Mouse (Mus musculus) C2C12 (cell line): ENCODE measurements around the gene Zfp423. TPM values are rescaled to one million over a fixed set of nuclear protein-coding genes. Genes with fewer than 3 reads are reported as not detected.

ENCODE experiments used
- H3K27me3 ChIP-seq: one replicate; pipeline ENCODE4 v1.6.1; 2011; ENCODE audit not compliant: control insufficient read depth, insufficient read depth, insufficient read length
- H3K36me3 ChIP-seq: one replicate; pipeline ENCODE4 v1.6.1; 2011; ENCODE audit not compliant: control insufficient read depth, insufficient read depth
- H3K4me3 ChIP-seq: one replicate; pipeline ENCODE4 v1.5.1; 2011; ENCODE audit warnings: mild to moderate bottlenecking, control low read depth; ENCODE audit not compliant: poor library complexity, insufficient read depth, severe bottlenecking
- H3K79me2 ChIP-seq: one replicate; pipeline ENCODE4 v1.6.1; 2011; ENCODE audit not compliant: control insufficient read depth, insufficient read depth
- H3K79me3 ChIP-seq: one replicate; pipeline ENCODE4 v1.6.1; 2011; ENCODE audit warnings: low read depth, control low read depth
- H3ac ChIP-seq: one replicate; pipeline ENCODE3; 2011; ENCODE audit warnings: low read depth; ENCODE audit not compliant: control insufficient read depth, insufficient read length
- CEBPB ChIP-seq: IDR thresholded peaks from one replicate; pipeline ENCODE4 v1.6.1; 2011; ENCODE audit warnings: low read depth, mild to moderate bottlenecking, control low read depth, moderate library complexity
- CTCF ChIP-seq: IDR thresholded peaks from one replicate; pipeline ENCODE4 v1.5.1; 2011; ENCODE audit not compliant: control insufficient read depth, insufficient read depth, insufficient read length
- FOSL1 ChIP-seq: IDR thresholded peaks from one replicate; pipeline ENCODE4 v1.8.0; 2011; ENCODE audit warnings: mild to moderate bottlenecking, low read length; ENCODE audit not compliant: poor library complexity, insufficient read depth, severe bottlenecking
- MAX ChIP-seq: IDR thresholded peaks from one replicate; pipeline ENCODE4 v1.6.1; 2011; ENCODE audit warnings: mild to moderate bottlenecking, control low read depth
- MYOD1 ChIP-seq: IDR thresholded peaks from one replicate; pipeline ENCODE4 v1.6.1; 2011; ENCODE audit warnings: low read depth; ENCODE audit not compliant: control insufficient read depth, insufficient read length
- MYOG ChIP-seq: IDR thresholded peaks from one replicate; pipeline ENCODE4 v1.6.1; 2011; ENCODE audit not compliant: control insufficient read depth, insufficient read length; ENCODE audit errors: extremely low read depth
- USF1 ChIP-seq: IDR thresholded peaks from one replicate; pipeline ENCODE4 v1.6.1; 2011; ENCODE audit warnings: low read depth, mild to moderate bottlenecking, control low read depth, moderate library complexity
- polyA plus RNA-seq: library from polyadenylated mRNA; unstranded; fragments of >200 nt; fragmentation: generic; extraction: Trizol; gene quantifications from one replicate; pipeline ENCODE4 v1.2.1, GENCODE M21; 2012; ENCODE audit warnings: missing spikeins

The Zfp423 gene
- polyA plus RNA-seq, 1 experiment: 0.14 TPM

DNA sequence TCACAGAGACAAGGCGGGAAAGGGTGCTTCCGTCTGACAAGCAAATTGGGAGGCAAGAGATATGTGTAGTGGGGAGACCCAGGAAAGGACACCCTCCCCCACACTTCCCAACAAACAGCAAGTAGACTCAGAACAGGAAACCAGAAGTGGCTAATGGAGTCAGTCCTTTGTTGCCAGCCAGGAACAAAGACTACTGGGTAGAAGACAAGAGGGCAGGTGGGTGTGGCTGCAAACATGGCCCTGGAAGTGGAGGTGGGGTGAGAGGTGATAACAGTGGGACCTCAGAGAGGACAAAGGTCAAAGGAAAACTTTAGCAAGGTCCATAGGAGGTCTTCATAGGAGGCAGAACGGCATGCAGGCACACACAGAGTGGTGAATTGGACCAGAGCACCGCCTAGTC, 265.7 kb downstream of the Zfp423 start:
- no peak for TF ChIP-seq FOSL1
- no peak for TF ChIP-seq MYOD1
- TF ChIP-seq CTCF: no peak
- TF ChIP-seq USF1: no peak
- no peak for TF ChIP-seq MAX
- no peak for TF ChIP-seq CEBPB
- TF ChIP-seq MYOG: no peak
- Histone ChIP-seq H3K4me3 (no peak overlapping the region), H3K79me3 (no peaks in the 10 kb centered on the region)

GRCm38 (mm10) chr8:87690100-87691095, 269.0 kb downstream of the Zfp423 start:
- Histone ChIP-seq H3ac (no peak overlapping the region), H3K36me3 (no peaks in the 10 kb centered on the region), H3K4me3 (no peak overlapping the region), H3K79me2 (no peaks in the 10 kb centered on the region), H3K27me3 (peaks cover 21% of the 10 kb centered on the region), H3K79me3 (no peaks in the 10 kb centered on the region)
- no peak for TF ChIP-seq MAX
- no peak for TF ChIP-seq CEBPB
- TF ChIP-seq FOSL1: no peak
- no peak for TF ChIP-seq CTCF
- no peak for TF ChIP-seq USF1
- no peak for TF ChIP-seq MYOG
- no peak for TF ChIP-seq MYOD1

More for the DNA sequence above, 265.7 kb downstream of the Zfp423 start:
- Histone ChIP-seq H3K27me3 (peaks cover 11% of the 10 kb centered on the region), H3K36me3 (no peaks in the 10 kb centered on the region), H3ac (no peak overlapping the region), H3K79me2 (no peaks in the 10 kb centered on the region)

GRCm38 (mm10) chr8:87689192-87689591, 270.2 kb downstream of the Zfp423 start:
- H3K4me3 ChIP-seq: no peak overlapping the region
- no peak for TF ChIP-seq FOSL1
- TF ChIP-seq CTCF: no peak
- TF ChIP-seq CEBPB: no peak
- no peak for TF ChIP-seq USF1
- no peak for TF ChIP-seq MAX
- no peak for TF ChIP-seq MYOD1
- TF ChIP-seq MYOG: no peak

GRCm38 (mm10) chr8:87688348-87688747, 271.0 kb downstream of the Zfp423 start:
- peaks cover 21% of the 10 kb centered on the region for H3K27me3 ChIP-seq
- TF ChIP-seq FOSL1: no peak
- no peak for TF ChIP-seq MYOG
- TF ChIP-seq USF1: no peak
- no peak for TF ChIP-seq MAX
- TF ChIP-seq CEBPB: no peak
- TF ChIP-seq MYOD1: no peak
- no peak for TF ChIP-seq CTCF
- H3K79me3 ChIP-seq: no peaks in the 10 kb centered on the region
- H3K36me3 ChIP-seq: no peaks in the 10 kb centered on the region
- H3K4me3 ChIP-seq: no peak overlapping the region
- no peaks in the 10 kb centered on the region for H3K79me2 ChIP-seq
- no peak overlapping the region for H3ac ChIP-seq

More at GRCm38 (mm10) chr8:87689192-87689591, 270.2 kb downstream of the Zfp423 start:
- Histone ChIP-seq H3K36me3 (no peaks in the 10 kb centered on the region), H3K79me3 (no peaks in the 10 kb centered on the region), H3K79me2 (no peaks in the 10 kb centered on the region), H3K27me3 (peaks cover 21% of the 10 kb centered on the region), H3ac (no peak overlapping the region)

DNA sequence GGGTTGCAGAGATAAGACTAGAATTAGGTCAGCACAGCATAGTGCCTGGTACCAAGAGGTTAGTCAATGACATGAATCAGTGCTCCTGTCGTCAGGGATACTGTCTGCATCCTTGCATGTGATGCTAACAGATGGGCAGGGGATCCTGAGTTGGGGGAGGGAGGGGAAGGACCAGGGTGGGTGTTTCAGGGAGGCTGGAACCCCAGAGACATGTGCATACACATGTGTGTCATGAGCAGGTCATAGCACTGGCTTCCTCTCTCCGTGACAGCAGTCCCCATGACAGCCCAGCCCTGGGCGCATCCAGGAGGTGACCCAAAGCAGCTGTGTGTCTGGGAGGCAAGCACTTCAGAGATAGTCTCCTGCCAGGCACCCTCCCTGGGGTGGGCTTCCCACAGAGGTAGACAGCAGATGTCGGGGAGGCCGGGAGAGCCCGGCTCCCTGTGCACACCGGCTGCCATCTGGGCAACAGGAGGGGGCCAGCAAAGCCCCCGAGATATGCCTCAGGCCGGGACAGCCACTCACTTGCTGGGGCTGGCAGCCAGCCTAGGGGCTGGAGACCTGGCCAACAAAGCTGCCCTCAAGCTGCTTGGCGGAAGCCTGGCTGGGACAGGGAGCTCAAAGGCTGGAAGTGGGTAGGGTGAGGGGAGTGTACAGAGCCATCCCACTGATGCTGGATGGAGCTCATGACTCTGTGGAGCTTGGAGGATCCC, 272.3 kb downstream of the Zfp423 start:
- Histone ChIP-seq H3K36me3 (no peaks in the 10 kb centered on the region), H3ac (no peak overlapping the region), H3K79me3 (no peaks in the 10 kb centered on the region), H3K4me3 (no peak overlapping the region), H3K27me3 (peaks cover 19% of the 10 kb centered on the region), H3K79me2 (no peaks in the 10 kb centered on the region)
- TF ChIP-seq MYOD1: no peak
- no peak for TF ChIP-seq FOSL1
- no peak for TF ChIP-seq MAX
- TF ChIP-seq CTCF: no peak
- TF ChIP-seq MYOG: no peak
- no peak for TF ChIP-seq CEBPB
- no peak for TF ChIP-seq USF1
